Mouse (Mus musculus): ENCODE data around the gene 4930524B15Rik. TPM values are rescaled to one million over a fixed set of nuclear protein-coding genes. Genes with fewer than 3 reads are reported as not detected.

Gene 4930524B15Rik
- not detected for total RNA-seq (2021)
- polyA plus RNA-seq (2012; rRNA removed), result not detected in 2 replicates
- long read RNA-seq, result 0 reads

DNA sequence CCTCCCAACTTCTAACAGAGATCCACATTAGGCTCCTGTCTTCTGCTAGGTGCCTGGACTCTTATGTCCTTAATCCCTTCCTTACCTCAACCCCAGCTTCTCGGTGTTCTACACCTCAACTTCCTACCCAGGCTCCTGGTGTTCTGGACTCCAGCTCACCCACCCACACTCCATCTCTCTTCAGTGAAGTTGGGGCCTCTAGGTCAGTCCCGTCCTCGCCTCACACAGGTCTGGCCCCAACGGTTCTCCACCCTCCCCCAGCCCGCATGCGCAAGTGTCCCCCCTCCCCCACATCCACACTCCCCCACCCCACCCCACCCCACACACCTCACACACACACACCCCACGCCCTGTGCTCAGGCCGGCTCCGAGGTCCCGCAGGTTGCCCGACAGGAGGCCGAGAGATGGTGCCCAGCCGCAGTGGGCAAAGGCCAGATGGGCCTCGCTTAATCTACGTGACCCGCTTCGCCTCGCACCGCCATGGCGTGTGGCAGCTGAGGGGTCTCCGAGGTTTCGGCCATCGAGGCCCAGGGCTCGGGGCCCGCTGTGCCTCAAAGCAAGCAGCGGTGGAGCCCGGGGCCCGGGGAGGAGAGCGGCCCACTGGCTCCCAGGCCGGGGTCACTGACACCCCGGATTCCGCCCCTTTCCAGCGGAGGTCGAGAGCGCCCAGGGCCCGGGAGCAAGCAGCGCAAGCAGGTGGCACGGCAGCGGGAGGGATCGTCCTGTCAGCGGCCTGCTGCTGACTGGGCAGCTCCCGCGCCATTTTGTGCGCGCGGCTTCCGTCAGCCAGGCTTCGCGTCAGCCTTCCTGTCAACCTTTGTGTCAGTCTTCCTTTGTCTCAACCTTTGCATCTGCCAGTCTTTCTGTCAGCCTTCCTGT lies at the start of gene 4930524B15Rik:
Gene 4930524B15Rik, plus strand, starts transcription at position 337 of the 879 bp plus-strand sequence.
- intact Hi-C loops (cut with DNase I), result no loop called here
- Histone ChIP-seq H3K36me3 (ENCODE audit: control insufficient read depth, insufficient read depth, low read length) (no peaks in the 10 kb centered on the region), H3K27ac (no peak within 1 kb of the TSS), H3K9ac (ENCODE audit: low read depth, low read length) (no peak within 1 kb of the TSS), H3K79me2 (replicated peaks; ENCODE audit: control insufficient read depth, insufficient read depth, low read length) (no peaks in the 10 kb centered on the region), H3K4me1 (ENCODE audit: control insufficient read depth, insufficient read depth, low read length) (no peaks in the 10 kb centered on the region), H3K4me3 (peak within 1 kb of the TSS; percentile 37), H3K27me3 (ENCODE audit: control insufficient read depth, insufficient read depth, low read length) (no peaks in the 10 kb centered on the region)
- no peak for TF ChIP-seq EP300 (IDR thresholded peaks at IDR 0.05; ENCODE audit: insufficient read depth, low read depth, low read length)
- no peak for TF ChIP-seq POLR2A (IDR thresholded peaks at IDR 0.05; ENCODE audit: insufficient read depth, low read depth, low read length)
- no peak for TF ChIP-seq CTCF (IDR thresholded peaks at IDR 0.05)
- DNase-seq, result peak; percentile 15 to 30
- 37% methylated on average over 49 of the region's 49 CpGs for WGBS

DNA sequence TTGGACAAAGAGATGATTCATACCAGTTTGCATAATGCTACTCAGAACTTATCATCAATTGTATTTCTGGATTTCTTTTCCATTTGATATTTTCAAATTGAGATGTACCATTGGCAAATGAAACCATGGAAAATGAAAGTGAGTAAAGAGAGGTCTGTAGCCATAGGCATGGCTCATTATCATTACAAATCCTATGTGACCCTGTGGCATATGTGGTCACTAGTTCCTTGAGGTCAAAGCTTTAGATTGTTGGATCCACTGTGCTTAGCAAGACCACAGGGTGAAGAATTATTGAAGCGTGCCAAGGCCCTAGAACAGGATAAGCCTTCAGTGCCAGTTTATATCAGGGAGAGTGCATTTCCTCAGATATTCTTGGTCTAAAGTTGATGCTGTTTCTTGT lies 47.6 kb upstream of the 4930524B15Rik start:
- H3K36me3 ChIP-seq (ENCODE audit: control insufficient read depth, insufficient read depth, low read length), result peaks cover 12% of the 10 kb centered on the region
- WGBS, result 84% methylated on average over 1 of the region's 1 CpGs
- no peak overlapping the region for H3K9ac ChIP-seq (ENCODE audit: low read depth, low read length)
- intact Hi-C loops (cut with DNase I), result no loop called here
- no peak overlapping the region for H3K4me3 ChIP-seq
- H3K79me2 ChIP-seq (replicated peaks; ENCODE audit: control insufficient read depth, insufficient read depth, low read length), result peaks cover 2% of the 10 kb centered on the region; the same call in 1 of the 2 replicates
- no peaks in the 10 kb centered on the region; the same call in none of the 2 replicates for H3K4me1 ChIP-seq (ENCODE audit: control insufficient read depth, insufficient read depth, low read length)
- no peak overlapping the region for H3K27ac ChIP-seq
- DNase-seq, result no peak
- no peaks in the 10 kb centered on the region for H3K27me3 ChIP-seq (ENCODE audit: control insufficient read depth, insufficient read depth, low read length)
- TF ChIP-seq POLR2A (IDR thresholded peaks at IDR 0.05; ENCODE audit: insufficient read depth, low read depth, low read length) (no peak), EP300 (IDR thresholded peaks at IDR 0.05; ENCODE audit: insufficient read depth, low read depth, low read length) (no peak), CTCF (IDR thresholded peaks at IDR 0.05) (no peak)

GRCm38 (mm10) chr11:31930051-31930450 lies 35.3 kb upstream of the 4930524B15Rik start:
- no peak for DNase-seq
- H3K9ac ChIP-seq (ENCODE audit: low read depth, low read length), result no peak overlapping the region
- 82% methylated on average over 10 of the region's 10 CpGs for WGBS
- no peaks in the 10 kb centered on the region; the same call in 1 of the 2 replicates for H3K79me2 ChIP-seq (replicated peaks; ENCODE audit: control insufficient read depth, insufficient read depth, low read length)
- TF ChIP-seq EP300 (IDR thresholded peaks at IDR 0.05; ENCODE audit: insufficient read depth, low read depth, low read length), result no peak
- TF ChIP-seq POLR2A (IDR thresholded peaks at IDR 0.05; ENCODE audit: insufficient read depth, low read depth, low read length), result no peak
- TF ChIP-seq CTCF (IDR thresholded peaks at IDR 0.05), result no peak
- intact Hi-C loops (cut with DNase I), result no loop called here
- H3K27ac ChIP-seq, result no peak overlapping the region
- H3K4me3 ChIP-seq, result no peak overlapping the region
- H3K27me3 ChIP-seq (ENCODE audit: control insufficient read depth, insufficient read depth, low read length), result no peaks in the 10 kb centered on the region
- H3K36me3 ChIP-seq (ENCODE audit: control insufficient read depth, insufficient read depth, low read length), result peaks cover 26% of the 10 kb centered on the region
- no peaks in the 10 kb centered on the region; the same call in 1 of the 2 replicates for H3K4me1 ChIP-seq (ENCODE audit: control insufficient read depth, insufficient read depth, low read length)

GRCm38 (mm10) chr11:31935652-31936051 lies 29.7 kb upstream of the 4930524B15Rik start:
- WGBS, result 13% methylated on average over 4 of the region's 4 CpGs
- H3K36me3 ChIP-seq (ENCODE audit: control insufficient read depth, insufficient read depth, low read length), result peaks cover 20% of the 10 kb centered on the region
- TF ChIP-seq CTCF (IDR thresholded peaks at IDR 0.05) (no peak), EP300 (IDR thresholded peaks at IDR 0.05; ENCODE audit: insufficient read depth, low read depth, low read length) (peak; percentile 84)
- intact Hi-C loops (cut with DNase I), result no loop called here
- no peak overlapping the region for H3K9ac ChIP-seq (ENCODE audit: low read depth, low read length)
- DNase-seq, result peak in 1 of 2 experiments; percentile 45
- H3K27ac ChIP-seq, result no peak overlapping the region
- no peak overlapping the region for H3K4me3 ChIP-seq
- no peaks in the 10 kb centered on the region; the same call in 1 of the 2 replicates for H3K79me2 ChIP-seq (replicated peaks; ENCODE audit: control insufficient read depth, insufficient read depth, low read length)
- no peaks in the 10 kb centered on the region for H3K27me3 ChIP-seq (ENCODE audit: control insufficient read depth, insufficient read depth, low read length)
- H3K4me1 ChIP-seq (ENCODE audit: control insufficient read depth, insufficient read depth, low read length), result peaks cover 1% of the 10 kb centered on the region; the same call in 1 of the 2 replicates

- H3K27me3 ChIP-seq (ENCODE audit: control insufficient read depth, insufficient read depth, low read length), result no peaks in the 10 kb centered on the region
- H3K4me1 ChIP-seq (ENCODE audit: control insufficient read depth, insufficient read depth, low read length), result peaks cover 1% of the 10 kb centered on the region; the same call in 1 of the 2 replicates
- H3K9ac ChIP-seq (ENCODE audit: low read depth, low read length), result no peak overlapping the region
- H3K79me2 ChIP-seq (replicated peaks; ENCODE audit: control insufficient read depth, insufficient read depth, low read length), result no peaks in the 10 kb centered on the region; the same call in 1 of the 2 replicates
- DNase-seq, result no peak
- TF ChIP-seq POLR2A (IDR thresholded peaks at IDR 0.05; ENCODE audit: insufficient read depth, low read depth, low read length) (no peak), CTCF (IDR thresholded peaks at IDR 0.05) (no peak), EP300 (IDR thresholded peaks at IDR 0.05; ENCODE audit: insufficient read depth, low read depth, low read length) (no peak)
- intact Hi-C loops (cut with DNase I), result no loop called here
- H3K4me3 ChIP-seq, result no peak overlapping the region
- H3K27ac ChIP-seq, result no peak overlapping the region
- H3K36me3 ChIP-seq (ENCODE audit: control insufficient read depth, insufficient read depth, low read length), result peaks cover 15% of the 10 kb centered on the region
- WGBS, result 83% methylated on average over 10 of the region's 10 CpGs
Observed at GRCm38 (mm10) chr11:31936910-31937525, 28.4 kb upstream of the 4930524B15Rik start.
